Mouse (Mus musculus): ENCODE data around the gene Eaf1.
"Not testable (repeated sequence)": the region's sequence is repeated elsewhere in the genome, so short reads cannot be mapped to it uniquely, and the experiment has no call there.

The Eaf1 gene

GRCm38 (mm10) chr14:31494349-31494974 is at the start of gene Eaf1:
TSS of gene Eaf1 (plus strand) at chr14:31494399.
- no peak for DNase-seq (ENCODE audit: low spot score in 2 of 2)

GRCm38 (mm10) chr14:31448994-31449393 is 45.2 kb upstream of the Eaf1 start:
- DNase-seq (ENCODE audit: low spot score in 2 of 2), result no peak

- DNase-seq (ENCODE audit: low spot score in 2 of 2), result not testable (repeated sequence)
These were observed 40.3 kb upstream of the Eaf1 start for GRCm38 (mm10) chr14:31453946-31454345.

GRCm38 (mm10) chr14:31454849-31455566 is 39.2 kb upstream of the Eaf1 start:
- no peak for DNase-seq (ENCODE audit: low spot score in 2 of 2)

GRCm38 (mm10) chr14:31456064-31456721 is 38.0 kb upstream of the Eaf1 start:
- DNase-seq (ENCODE audit: low spot score in 2 of 2), result no peak

- DNase-seq (ENCODE audit: low spot score in 2 of 2), result no peak
These were observed 36.2 kb upstream of the Eaf1 start for GRCm38 (mm10) chr14:31458006-31458405.

GRCm38 (mm10) chr14:31462226-31462625 is 32.0 kb upstream of the Eaf1 start:
- not testable (repeated sequence) for DNase-seq (ENCODE audit: low spot score in 2 of 2)

- no peak for DNase-seq (ENCODE audit: low spot score in 2 of 2)
These were observed 31.3 kb upstream of the Eaf1 start for GRCm38 (mm10) chr14:31462886-31463285.

- no peak for DNase-seq (ENCODE audit: low spot score in 2 of 2)
These were observed 30.0 kb upstream of the Eaf1 start for GRCm38 (mm10) chr14:31464176-31464575.

GRCm38 (mm10) chr14:31469711-31470110 is 24.5 kb upstream of the Eaf1 start:
- no peak for DNase-seq (ENCODE audit: low spot score in 2 of 2)

- peak in 1 of 2 experiments; percentile 66 for DNase-seq (ENCODE audit: low spot score in 2 of 2)
These were observed 21.6 kb upstream of the Eaf1 start for GRCm38 (mm10) chr14:31472451-31473061.

- DNase-seq (ENCODE audit: low spot score in 2 of 2), result no peak
These were observed 20.9 kb upstream of the Eaf1 start for GRCm38 (mm10) chr14:31473297-31473696.

GRCm38 (mm10) chr14:31482417-31482816 is 11.8 kb upstream of the Eaf1 start:
- no peak for DNase-seq (ENCODE audit: low spot score in 2 of 2)

- DNase-seq (ENCODE audit: low spot score in 2 of 2), result no peak
These were observed 7.7 kb upstream of the Eaf1 start for GRCm38 (mm10) chr14:31486465-31486864.

GRCm38 (mm10) chr14:31488055-31488454 is 6.1 kb upstream of the Eaf1 start:
- no peak for DNase-seq (ENCODE audit: low spot score in 2 of 2)

GRCm38 (mm10) chr14:31493901-31494300 is 298 bp upstream of the Eaf1 start:
- no peak for DNase-seq (ENCODE audit: low spot score in 2 of 2)

- DNase-seq (ENCODE audit: low spot score in 2 of 2), result peak; percentile 85 to 89
These were observed 816 bp downstream of the Eaf1 start, which contains the start of gene Mettl6 for GRCm38 (mm10) chr14:31494975-31495455. TSS of gene Mettl6 (minus strand) at chr14:31495040.

GRCm38 (mm10) chr14:31495538-31495937 is 1.3 kb downstream of the Eaf1 start:
- DNase-seq (ENCODE audit: low spot score in 2 of 2), result no peak

GRCm38 (mm10) chr14:31496241-31496646 is 2.0 kb downstream of the Eaf1 start:
- no peak for DNase-seq (ENCODE audit: low spot score in 2 of 2)

GRCm38 (mm10) chr14:31499526-31499925 is 5.3 kb downstream of the Eaf1 start:
- DNase-seq (ENCODE audit: low spot score in 2 of 2), result no peak

- DNase-seq (ENCODE audit: low spot score in 2 of 2), result no peak
These were observed 9.2 kb downstream of the Eaf1 start for GRCm38 (mm10) chr14:31503406-31503805.

- DNase-seq (ENCODE audit: low spot score in 2 of 2), result no peak
These were observed 12.3 kb downstream of the Eaf1 start for GRCm38 (mm10) chr14:31506456-31506855.

All from urinary bladder, postnatal 4 days (tissue).